Comparison of ENCODE assay signal across 12 mouse cellular contexts in the genomic region with DNA sequence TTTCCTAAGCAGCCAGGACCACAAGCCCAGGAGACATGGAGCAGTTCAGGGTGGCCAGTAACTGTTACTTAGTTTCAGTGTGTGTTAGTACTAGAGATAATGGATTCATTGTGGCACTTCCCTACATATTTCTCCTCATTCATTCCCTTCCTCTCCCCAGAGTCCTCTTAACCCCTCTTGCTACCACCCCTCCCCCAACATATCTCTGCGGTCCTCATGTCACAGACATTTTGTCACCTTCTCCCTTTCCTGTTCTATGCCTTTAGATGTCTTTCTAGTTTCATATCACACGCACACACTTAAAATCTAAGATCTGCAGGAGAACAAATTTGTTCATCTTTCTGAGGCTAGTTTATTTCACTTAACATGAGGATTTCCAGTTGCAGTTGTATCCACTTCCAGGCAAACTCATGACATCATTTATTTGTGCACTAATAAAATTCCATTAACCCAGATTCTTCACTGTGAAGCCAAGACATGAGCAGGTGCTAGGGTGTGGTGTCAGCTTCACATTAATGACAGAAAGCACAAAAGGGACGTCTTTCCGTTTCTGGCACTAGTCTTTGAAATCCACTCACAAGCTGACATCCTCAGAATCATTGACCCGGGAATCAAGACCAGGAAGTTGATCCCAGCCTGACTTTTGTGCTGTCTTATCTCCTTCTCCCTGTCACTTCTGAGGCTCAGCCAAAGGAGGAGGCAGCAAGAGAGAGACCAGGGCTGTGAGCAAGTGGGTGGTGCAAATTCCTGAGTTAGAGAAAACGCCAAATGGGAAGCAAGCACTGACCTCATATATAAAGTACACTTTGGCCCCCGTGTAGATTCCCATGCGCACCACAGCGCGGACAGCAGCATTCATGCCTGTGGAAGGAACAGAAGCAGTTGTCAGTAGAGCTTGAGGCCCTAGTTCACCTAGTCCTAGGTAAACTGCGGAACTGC. TPM values are rescaled to one million over a fixed set of nuclear protein-coding genes. Genes with fewer than 3 reads are reported as not detected.
DNase-seq lines count a peak whose midpoint lies in the region; ATAC-seq and TF ChIP-seq lines count a peak whose summit lies in the region.
"Had no signal": no experiment of that assay in that cellular context is flagged by ENCODE, and none has a peak within 500 bp of the region (broad histone marks: within the 10 kb centered on the region; RNA-seq: fewer than 3 reads in every experiment).

No protein-coding gene starts in this region.

- WGBS in kidney, postnatal 0 days, result 54% methylated on average over 11 of the region's 11 CpGs
- WGBS in heart, embryonic 13.5 days, result 14% methylated on average over 11 of the region's 11 CpGs
- 63% methylated on average over 11 of the region's 11 CpGs for WGBS in liver, postnatal 0 days (ENCODE audit: insufficient replicate concordance)

- H3K9me3 ChIP-seq in kidney, postnatal 0 days (replicated peaks; ENCODE audit: low read length), result no peaks in the 10 kb centered on the region
- no peaks in the 10 kb centered on the region for H3K9me3 ChIP-seq in MEL (replicated peaks; ENCODE audit: insufficient read depth, low read length)
- H3K9me3 ChIP-seq in heart, embryonic 13.5 days, result no peaks in the 10 kb centered on the region
- no peaks in the 10 kb centered on the region for H3K9me3 ChIP-seq in liver, postnatal 0 days (ENCODE audit: low read length)
- H3K9me3 ChIP-seq: forebrain, embryonic 13.5 days; limb, embryonic 15.5 days had no signal

- TF ChIP-seq EP300 in MEL (IDR thresholded peaks at IDR 0.05; ENCODE audit: low read depth in 1 of 2, low read length in 2 of 2), result peak; percentile 17 to 21; a peak in 2 of 4 replicates
- 0 out of 2 replicates have a peak, but pooled peaks have one; percentile 17 for TF ChIP-seq EP300 in liver, postnatal 0 days (IDR thresholded peaks at IDR 0.05; ENCODE audit: low read depth)

- H3K27me3 ChIP-seq in kidney, postnatal 0 days (ENCODE audit: insufficient read depth, low read length), result no peaks in the 10 kb centered on the region
- H3K27me3 ChIP-seq in MEL (ENCODE audit: control insufficient read depth in 1 of 2, insufficient read depth in 2 of 2, low read length in 2 of 2), result no peaks in the 10 kb centered on the region
- H3K27me3 ChIP-seq in heart, embryonic 13.5 days (replicated peaks), result no peaks in the 10 kb centered on the region
- no peaks in the 10 kb centered on the region for H3K27me3 ChIP-seq in liver, postnatal 0 days (ENCODE audit: insufficient read depth, low read length)
- H3K27me3 ChIP-seq: forebrain, embryonic 13.5 days; limb, embryonic 15.5 days had no signal

- H3K4me3 ChIP-seq in kidney, postnatal 0 days (replicated peaks; ENCODE audit: low read depth, low read length), result no peak overlapping the region
- H3K4me3 ChIP-seq in MEL (ENCODE audit: control insufficient read depth in 1 of 2, insufficient read depth in 1 of 2, low read depth in 2 of 2, low read length in 2 of 2), result no peak overlapping the region
- no peak overlapping the region for H3K4me3 ChIP-seq in heart, embryonic 13.5 days
- no peak overlapping the region for H3K4me3 ChIP-seq in liver, postnatal 0 days (ENCODE audit: low read depth, low read length)
- H3K4me3 ChIP-seq: forebrain, embryonic 13.5 days; limb, embryonic 15.5 days had no signal

- ATAC-seq in kidney, postnatal 0 days (replicated peaks; ENCODE audit: low FRiP score, low read depth), result peak; percentile 31; the same call in 1 of the 2 replicates
- ATAC-seq in heart, embryonic 13.5 days (ENCODE audit: extremely low read depth, insufficient number of reproducible peaks, low FRiP score, low TSS enrichment), result no peak
- peak; percentile 22; the same call in 1 of the 2 replicates for ATAC-seq in liver, postnatal 0 days
- no peak for ATAC-seq in monocyte, adult 5-6 weeks (replicated peaks; ENCODE audit: insufficient number of reproducible peaks, low FRiP score, low TSS enrichment, poor library complexity, severe bottlenecking)
- ATAC-seq: forebrain, embryonic 13.5 days; hindbrain, postnatal 0 days had no signal

- H3K27ac ChIP-seq in kidney, postnatal 0 days, result peak overlapping the region; percentile 21
- peak overlapping the region; percentile 95 for H3K27ac ChIP-seq in MEL (ENCODE audit: control insufficient read depth, low read depth, low read length)
- H3K27ac ChIP-seq in heart, embryonic 13.5 days (replicated peaks), result peak overlapping the region; percentile 94
- H3K27ac ChIP-seq in liver, postnatal 0 days (ENCODE audit: low read depth), result no peak overlapping the region
- H3K27ac ChIP-seq: forebrain, embryonic 13.5 days; hindbrain, postnatal 0 days; limb, embryonic 15.5 days had no signal

- no peaks in the 10 kb centered on the region for H3K36me3 ChIP-seq in kidney, postnatal 0 days (ENCODE audit: insufficient read depth, low read length)
- H3K36me3 ChIP-seq in MEL (ENCODE audit: control insufficient read depth in 1 of 2, insufficient read depth in 2 of 2, low read length in 2 of 2), result peaks cover 3 to 55% of the 10 kb centered on the region in 2 experiments; a peak in 3 of 4 replicates
- H3K36me3 ChIP-seq in heart, embryonic 13.5 days, result peaks cover 7% of the 10 kb centered on the region; the same call in 1 of the 2 replicates
- H3K36me3 ChIP-seq in liver, postnatal 0 days (replicated peaks; ENCODE audit: insufficient read depth, low read length), result 0 out of 2 replicates have a peak, but pooled peaks cover 2% of the 10 kb centered on the region
- H3K36me3 ChIP-seq: limb, embryonic 15.5 days had no signal

- TF ChIP-seq RAD21 in MEL (IDR thresholded peaks at IDR 0.05; ENCODE audit: low read depth, low read length), result no peak

- no peak overlapping the region for H3K4me2 ChIP-seq in kidney, postnatal 0 days (ENCODE audit: low read length)
- H3K4me2 ChIP-seq in heart, embryonic 13.5 days, result peak overlapping the region; percentile 39
- H3K4me2 ChIP-seq in liver, postnatal 0 days (ENCODE audit: low read depth, low read length), result no peak overlapping the region
- H3K4me2 ChIP-seq: forebrain, embryonic 13.5 days; limb, embryonic 15.5 days had no signal

- H3K4me1 ChIP-seq in kidney, postnatal 0 days (replicated peaks; ENCODE audit: insufficient read depth, low read length), result peaks cover 4% of the 10 kb centered on the region; the same call in 1 of the 2 replicates
- H3K4me1 ChIP-seq in MEL (ENCODE audit: control insufficient read depth in 1 of 2, insufficient read depth in 2 of 2, low read length in 2 of 2), result peaks cover 36 to 55% of the 10 kb centered on the region in 2 experiments
- peaks cover 94% of the 10 kb centered on the region for H3K4me1 ChIP-seq in heart, embryonic 13.5 days
- H3K4me1 ChIP-seq in liver, postnatal 0 days (ENCODE audit: insufficient read depth), result peaks cover 29% of the 10 kb centered on the region
- H3K4me1 ChIP-seq: forebrain, embryonic 13.5 days had no signal

- no peak for TF ChIP-seq POLR2A in MEL (IDR thresholded peaks at IDR 0.05; ENCODE audit: control insufficient read depth in 1 of 2, insufficient read depth in 1 of 2, low read depth in 1 of 2, low read length in 2 of 2, poor library complexity in 1 of 2)

- TF ChIP-seq CTCF in kidney, postnatal 0 days (IDR thresholded peaks at IDR 0.05; ENCODE audit: low read depth), result no peak
- TF ChIP-seq CTCF in MEL (IDR thresholded peaks at IDR 0.05 in 2 of 3, conservative IDR thresholded peaks at IDR 0.05 in 1 of 3; ENCODE audit: control insufficient read depth in 1 of 3, insufficient read depth in 1 of 3, low read depth in 2 of 3, low read length in 3 of 3, poor library complexity in 1 of 3, severe bottlenecking in 1 of 3), result no peak
- no peak for TF ChIP-seq CTCF in liver, postnatal 0 days (IDR thresholded peaks at IDR 0.05; ENCODE audit: low read depth)

- H3K9ac ChIP-seq in kidney, postnatal 0 days (ENCODE audit: low read depth, low read length), result no peak overlapping the region
- peak overlapping the region; percentile 65 for H3K9ac ChIP-seq in MEL (ENCODE audit: control insufficient read depth, low read depth, low read length, poor library complexity, severe bottlenecking)
- H3K9ac ChIP-seq in heart, embryonic 13.5 days, result peak overlapping the region; percentile 57
- H3K9ac ChIP-seq in liver, postnatal 0 days (replicated peaks), result no peak overlapping the region
- H3K9ac ChIP-seq: forebrain, embryonic 13.5 days; limb, embryonic 15.5 days had no signal

- H3K79me2 ChIP-seq in MEL (ENCODE audit: control insufficient read depth, insufficient read depth, low read length, poor library complexity), result peaks cover 8% of the 10 kb centered on the region

- peak; percentile 37 for DNase-seq in kidney, postnatal 0 days (ENCODE audit: low spot score)
- no peak for DNase-seq in kidney, adult 18-20 months
- DNase-seq in MEL (ENCODE audit: low read depth, low spot score), result peak; percentile 41
- DNase-seq in liver, postnatal 0 days, result peak; percentile 14
- no peak for DNase-seq in left cerebral cortex, adult 18-20 months (ENCODE audit: low spot score in 2 of 2)
- DNase-seq in right cerebral cortex, postnatal 14 days, result no peak
- DNase-seq: thymus, postnatal 4 days had no signal

TF ChIP-seq in MEL, 35 proteins besides CTCF, POLR2A, EP300 and RAD21:
- TF ChIP-seq GATA1 (IDR thresholded peaks at IDR 0.05; ENCODE audit: low read depth, low read length), result 0 out of 2 replicates have a peak, but pooled peaks have one; percentile 7
- no peak for TF ChIP-seq MAX (IDR thresholded peaks at IDR 0.05; ENCODE audit: low read length)

RNA-seq across cellular contexts. Expression of a gene that starts 13.2 kb away (rescaled TPM):
- 40.8 and 42.8 TPM in 2 replicates for polyA plus RNA-seq in kidney, postnatal 0 days (2015; fragmentation: Nextera tagmentation; extraction: Ambion mirVana)
- 53.3 and 103 TPM in 2 replicates for total RNA-seq in MEL (2012; rRNA removed)
- 100 to 1,000 TPM in 1 of 2 experiments, not detected in 1; 175 TPM for polyA plus RNA-seq in MEL (2012; ENCODE audit: insufficient read depth in 1 of 2, insufficient read length in 2 of 2, low read depth in 1 of 2, low replicate concordance in 2 of 2, missing spikeins in 1 of 2)
- 170 and 188 TPM in 2 replicates for polyA plus RNA-seq in heart, embryonic 13.5 days (2015; fragmentation: Nextera tagmentation; extraction: Ambion mirVana)
- 3.7 and 4.9 TPM in 2 replicates for polyA plus RNA-seq in liver, postnatal 0 days (2015; fragmentation: Nextera tagmentation; extraction: Ambion mirVana)
- total RNA-seq in monocyte, adult 5-6 weeks (2017), result 208 to 297 TPM (median 275 TPM) in 3 replicates
- total RNA-seq in left cerebral cortex, adult 18-20 months (2021), result 100 to 1,000 TPM; 318 to 320 TPM

Comparison
In these comparisons a context has a peak if more than half of its experiments do, and no peak if none do; other contexts are left out.
1. DNase-seq: peak in kidney, postnatal 0 days (single experiment), MEL (single experiment) and liver, postnatal 0 days (single experiment); none in kidney, adult 18-20 months (single experiment), left cerebral cortex, adult 18-20 months (0 of 2) and right cerebral cortex, postnatal 14 days (single experiment).
2. ATAC-seq: peak in kidney, postnatal 0 days (single experiment) and liver, postnatal 0 days (single experiment); none in heart, embryonic 13.5 days (single experiment) and monocyte, adult 5-6 weeks (single experiment).
3. H3K9ac ChIP-seq: peak in MEL (single experiment) and heart, embryonic 13.5 days (single experiment); none in kidney, postnatal 0 days (single experiment) and liver, postnatal 0 days (single experiment).